Mouse (Mus musculus) lung, adult 2 months (tissue): ENCODE results near the gene Fbf1.

Experiments used
- CTCF ChIP-seq: fragments of 200-500 bp; IDR thresholded peaks from 2 replicates; pipeline ENCODE4 v1.5.1; 2011; ENCODE audit warnings: mild to moderate bottlenecking, low read length, control low read depth; ENCODE audit not compliant: insufficient read depth
- POLR2A ChIP-seq: fragments of 200-500 bp; IDR thresholded peaks from 2 replicates; pipeline ENCODE4 v1.6.1; 2011; ENCODE audit warnings: low read depth, mild to moderate bottlenecking, control low read depth, low read length, borderline replicate concordance; ENCODE audit errors: extremely low read depth

- TF ChIP-seq CTCF (no peak), POLR2A (no peak)
Measured at GRCm38 (mm10) chr11:116176010-116176409, 8.0 kb upstream of the Fbf1 start.
